In genomic region chr17:10744709-10745461, GRCm38 (mm10) we compare ENCODE assay signal across 8 mouse cellular contexts.
A peak's percentile ranks its signal among the peaks of the same experiment; 100 is the strongest.
DNase-seq lines count a peak whose midpoint lies in the region; ATAC-seq and TF ChIP-seq lines count a peak whose summit lies in the region.

No protein-coding gene starts in this region.

- peak; percentile 98 for DNase-seq in brain, embryonic 14.5 days (ENCODE audit: low read depth)
- DNase-seq in heart, postnatal 10 days = peak; percentile 71 to 75
- peak; percentile 63 to 71 for DNase-seq in kidney, postnatal 4 days
- peak; percentile 88 for DNase-seq in lung, embryonic 14.5 days
- peak; percentile 14 for DNase-seq in ovary, postnatal 10 days (ENCODE audit: low spot score)
- no peak for DNase-seq in thymus, postnatal 36 days

- H3ac ChIP-seq in C2C12 (ENCODE audit: control insufficient read depth, insufficient read length, low read depth) = no peak overlapping the region

- peak; percentile 65 for TF ChIP-seq CTCF in C2C12 (IDR thresholded peaks at IDR 0.05; ENCODE audit: control insufficient read depth, insufficient read depth, insufficient read length)
- peak; percentile 74; the same call in 1 of the 2 replicates for TF ChIP-seq CTCF in brain, embryonic 14.5 days (IDR thresholded peaks at IDR 0.05; ENCODE audit: borderline replicate concordance, extremely low read depth, insufficient read depth, insufficient read length)
- TF ChIP-seq CTCF in lung, embryonic 14.5 days (IDR thresholded peaks at IDR 0.05; ENCODE audit: low read depth) = peak; percentile 86

- peak overlapping the region; percentile 86 for H3K27ac ChIP-seq in forebrain, embryonic 12.5 days
- H3K27ac ChIP-seq in lung, embryonic 14.5 days (ENCODE audit: low read depth) = no peak overlapping the region

- H3K9ac ChIP-seq in forebrain, embryonic 12.5 days = no peak overlapping the region
- H3K9ac ChIP-seq in lung, embryonic 14.5 days = no peak overlapping the region

- intact Hi-C loops in heart, postnatal 10 days (cut with DNase I) = loop anchor here (5.0 to 10.0 kb wide), 6 partner anchors 213 to 1578 kb away; no protein-coding TSS in a partner anchor

- no peaks in the 10 kb centered on the region for H3K27me3 ChIP-seq in C2C12 (ENCODE audit: control insufficient read depth, insufficient read depth, insufficient read length)
- H3K27me3 ChIP-seq in forebrain, embryonic 12.5 days = 0 out of 2 replicates have a peak, but pooled peaks cover 4% of the 10 kb centered on the region
- no peaks in the 10 kb centered on the region for H3K27me3 ChIP-seq in lung, embryonic 14.5 days (ENCODE audit: insufficient read depth, low read length)

- 2% methylated on average over 4 of the region's 4 CpGs for WGBS in forebrain, embryonic 12.5 days
- 26% methylated on average over 4 of the region's 4 CpGs for WGBS in lung, embryonic 14.5 days

- no peak overlapping the region for H3K4me3 ChIP-seq in C2C12 (ENCODE audit: insufficient read depth, poor library complexity, severe bottlenecking)
- no peak overlapping the region for H3K4me3 ChIP-seq in forebrain, embryonic 12.5 days (replicated peaks)
- H3K4me3 ChIP-seq in lung, embryonic 14.5 days (ENCODE audit: low read depth, low read length) = no peak overlapping the region

- H3K4me1 ChIP-seq in forebrain, embryonic 12.5 days = peaks cover 32% of the 10 kb centered on the region
- H3K4me1 ChIP-seq in lung, embryonic 14.5 days (ENCODE audit: insufficient read depth) = 0 out of 2 replicates have a peak, but pooled peaks cover 3% of the 10 kb centered on the region

- no peaks in the 10 kb centered on the region for H3K36me3 ChIP-seq in C2C12 (ENCODE audit: control insufficient read depth, insufficient read depth)
- no peaks in the 10 kb centered on the region for H3K36me3 ChIP-seq in forebrain, embryonic 12.5 days (replicated peaks)
- H3K36me3 ChIP-seq in lung, embryonic 14.5 days (ENCODE audit: insufficient read depth) = no peaks in the 10 kb centered on the region

- H3K9me3 ChIP-seq in forebrain, embryonic 12.5 days = no peaks in the 10 kb centered on the region
- no peaks in the 10 kb centered on the region for H3K9me3 ChIP-seq in lung, embryonic 14.5 days (ENCODE audit: low read depth, low read length)

- H3K4me2 ChIP-seq in forebrain, embryonic 12.5 days = peak overlapping the region; percentile 24; the same call in 1 of the 2 replicates
- no peak overlapping the region for H3K4me2 ChIP-seq in lung, embryonic 14.5 days

- H3K79me3 ChIP-seq in C2C12 (ENCODE audit: low read depth) = no peaks in the 10 kb centered on the region

- no peaks in the 10 kb centered on the region for H3K79me2 ChIP-seq in C2C12 (ENCODE audit: control insufficient read depth, insufficient read depth)

- ATAC-seq in forebrain, embryonic 12.5 days (ENCODE audit: low FRiP score) = peak; percentile 95
- peak; percentile 88; the same call in 1 of the 2 replicates for ATAC-seq in lung, embryonic 14.5 days (ENCODE audit: insufficient read depth)

- no peak for TF ChIP-seq POLR2A in brain, embryonic 14.5 days (IDR thresholded peaks at IDR 0.05; ENCODE audit: borderline replicate concordance, extremely low read depth, insufficient read depth, insufficient read length, poor library complexity, severe bottlenecking)

TF ChIP-seq in C2C12, 6 proteins besides CTCF, POLR2A, EP300 and RAD21:
- TF ChIP-seq USF1 (IDR thresholded peaks at IDR 0.05; ENCODE audit: low read depth) (no peak), FOSL1 (IDR thresholded peaks at IDR 0.05; ENCODE audit: insufficient read depth, low read length, poor library complexity, severe bottlenecking) (no peak), MAX (IDR thresholded peaks at IDR 0.05) (no peak), MYOD1 (IDR thresholded peaks at IDR 0.05; ENCODE audit: control insufficient read depth, insufficient read length, low read depth) (no peak), MYOG (IDR thresholded peaks at IDR 0.05; ENCODE audit: control insufficient read depth, extremely low read depth, insufficient read length) (no peak), CEBPB (IDR thresholded peaks at IDR 0.05; ENCODE audit: low read depth) (no peak)

Comparison
In these comparisons a context has a peak if more than half of its experiments do, and no peak if none do; other contexts are left out.
1. DNase-seq: peak in brain, embryonic 14.5 days (single experiment), heart, postnatal 10 days (2 of 2), kidney, postnatal 4 days (2 of 2), lung, embryonic 14.5 days (single experiment) and ovary, postnatal 10 days (single experiment); none in thymus, postnatal 36 days (0 of 2).
2. Peak in every context shown above with its lines, with median percentiles within 50 percentile points of each other: CTCF ChIP-seq.